Mouse (Mus musculus): ENCODE results near the gene Tfpt. TPM values are rescaled to one million over a fixed set of nuclear protein-coding genes. Genes with fewer than 3 reads are reported as not detected.
"Not testable (repeated sequence)": the region's sequence is repeated elsewhere in the genome, so short reads cannot be mapped to it uniquely, and the experiment has no call there.

The Tfpt gene
- total RNA-seq, 2 experiments from 2014 or later, result 4.6 to 15.4 TPM

GRCm38 (mm10) chr7:3580029-3580428 lies 49.7 kb downstream of the Tfpt start:
- no peak for ATAC-seq (replicated peaks; ENCODE audit: low FRiP score, poor library complexity, severe bottlenecking)

DNA sequence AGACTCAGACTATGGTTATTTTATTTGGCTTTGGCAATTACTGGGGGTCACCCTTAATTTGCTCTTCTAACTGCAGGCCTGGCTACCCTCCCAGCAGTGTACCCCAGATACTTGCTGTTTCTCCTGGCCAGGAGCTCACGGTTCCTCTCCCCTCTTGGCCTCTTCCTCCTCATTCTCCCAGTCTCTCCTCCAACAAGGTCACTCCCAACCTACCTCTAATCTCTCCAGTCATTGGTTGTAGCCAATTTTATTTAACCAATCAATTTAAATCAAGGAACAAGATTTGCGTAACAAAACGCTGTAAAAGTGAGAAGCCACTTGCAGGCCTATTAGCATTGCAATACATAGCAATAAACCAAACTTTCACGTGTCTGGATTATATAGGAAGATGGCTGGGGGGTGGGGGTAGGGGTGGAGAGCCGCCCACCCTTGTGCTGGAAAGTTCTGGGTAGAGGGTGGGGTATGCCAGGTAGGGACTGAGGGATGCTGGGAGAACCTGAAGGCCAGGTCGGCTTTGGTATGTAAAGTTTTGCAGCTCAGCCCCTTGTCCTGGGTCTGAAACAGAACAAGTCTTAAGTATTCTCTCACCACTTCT lies 50.7 kb downstream of the Tfpt start:
- no peak for ATAC-seq (replicated peaks; ENCODE audit: low FRiP score, poor library complexity, severe bottlenecking)

- ATAC-seq (replicated peaks; ENCODE audit: low FRiP score, poor library complexity, severe bottlenecking), result no peak
Observed at GRCm38 (mm10) chr7:3578196-3578595, 51.5 kb downstream of the Tfpt start.

GRCm38 (mm10) chr7:3576354-3577124 lies 53.2 kb downstream of the Tfpt start:
- ATAC-seq (replicated peaks; ENCODE audit: low FRiP score, poor library complexity, severe bottlenecking), result no peak

DNA sequence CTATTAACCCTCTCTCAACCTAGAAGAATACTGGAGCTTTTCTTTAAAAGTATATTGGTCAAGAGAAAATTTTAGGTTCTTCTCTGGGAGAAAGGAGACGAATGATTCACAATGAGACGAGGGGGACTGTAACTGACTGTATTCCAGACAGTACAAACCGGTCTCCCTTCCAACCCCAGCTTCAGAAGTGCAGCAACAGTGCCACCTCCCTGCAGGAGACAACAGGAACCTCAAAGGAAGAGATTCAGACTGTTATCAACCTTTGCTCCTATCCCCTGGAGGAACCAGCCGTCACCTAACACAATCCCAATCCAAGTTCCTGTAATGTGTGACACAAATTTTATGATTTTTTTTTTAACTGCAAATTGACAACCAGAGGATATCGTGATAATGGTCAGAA lies 55.5 kb downstream of the Tfpt start:
- ATAC-seq (replicated peaks; ENCODE audit: low FRiP score, poor library complexity, severe bottlenecking), result no peak

- ATAC-seq (replicated peaks; ENCODE audit: low FRiP score, poor library complexity, severe bottlenecking), result no peak
Observed at GRCm38 (mm10) chr7:3571847-3572246, 57.9 kb downstream of the Tfpt start.

- ATAC-seq (replicated peaks; ENCODE audit: low FRiP score, poor library complexity, severe bottlenecking), result not testable (repeated sequence)
Observed at GRCm38 (mm10) chr7:3570580-3570979, 59.1 kb downstream of the Tfpt start.

Other genes with a start within 250 kb of the Tfpt start
- not detected in 2 replicates for gene Cacng8, start 239.2 kb downstream of the Tfpt start, total RNA-seq (2015; ENCODE audit: low replicate concordance)
- gene Cacng8, start 239.2 kb downstream of the Tfpt start, total RNA-seq (2017; ENCODE audit: low replicate concordance), result not detected in 2 replicates
- not detected in 2 replicates for gene Cacng6, start 205.7 kb downstream of the Tfpt start, total RNA-seq (2015; ENCODE audit: low replicate concordance)
- gene Cacng6, start 205.7 kb downstream of the Tfpt start, total RNA-seq (2017; ENCODE audit: low replicate concordance), result not detected in 2 replicates
- gene Tarm1, start 127.3 kb downstream of the Tfpt start, total RNA-seq (2015; ENCODE audit: low replicate concordance), result 0.63 TPM in 1 of 2 replicates, not detected in the other
- gene Tarm1, start 127.3 kb downstream of the Tfpt start, total RNA-seq (2017; ENCODE audit: low replicate concordance), result 0.34 and 1.8 TPM in 2 replicates
- not detected in 2 replicates for gene Oscar, start 13.8 kb downstream of the Tfpt start, total RNA-seq (2015; ENCODE audit: low replicate concordance)
- not detected in 2 replicates for gene Oscar, start 13.8 kb downstream of the Tfpt start, total RNA-seq (2017; ENCODE audit: low replicate concordance)
- gene Ndufa3, start 12.6 kb downstream of the Tfpt start, total RNA-seq (2015; ENCODE audit: low replicate concordance), result 136 and 146 TPM in 2 replicates
- 46.0 and 54.0 TPM in 2 replicates for gene Ndufa3, start 12.6 kb downstream of the Tfpt start, total RNA-seq (2017; ENCODE audit: low replicate concordance)
- gene Prpf31, start 56 bp upstream of the Tfpt start, total RNA-seq (2015; ENCODE audit: low replicate concordance), result 8.8 and 10.4 TPM in 2 replicates
- gene Prpf31, start 56 bp upstream of the Tfpt start, total RNA-seq (2017; ENCODE audit: low replicate concordance), result 9.5 and 16.4 TPM in 2 replicates
- gene Cnot3, start 15.3 kb upstream of the Tfpt start, total RNA-seq (2015; ENCODE audit: low replicate concordance), result 80.9 and 94.9 TPM in 2 replicates
- gene Cnot3, start 15.3 kb upstream of the Tfpt start, total RNA-seq (2017; ENCODE audit: low replicate concordance), result 15.2 and 20.4 TPM in 2 replicates
- 1.5 and 5.0 TPM in 2 replicates for gene Leng1, start 35.9 kb upstream of the Tfpt start, total RNA-seq (2015; ENCODE audit: low replicate concordance)
- gene Leng1, start 35.9 kb upstream of the Tfpt start, total RNA-seq (2017; ENCODE audit: low replicate concordance), result 1.7 and 2.6 TPM in 2 replicates
- 0.63 TPM in 1 of 2 replicates, not detected in the other for gene Tmc4, start 47.6 kb upstream of the Tfpt start, total RNA-seq (2015; ENCODE audit: low replicate concordance)
- gene Tmc4, start 47.6 kb upstream of the Tfpt start, total RNA-seq (2017; ENCODE audit: low replicate concordance), result 2.1 and 3.6 TPM in 2 replicates
- gene Tsen34, start 62.9 kb upstream of the Tfpt start, total RNA-seq (2015; ENCODE audit: low replicate concordance), result 1.2 and 7.9 TPM in 2 replicates
- gene Tsen34, start 62.9 kb upstream of the Tfpt start, total RNA-seq (2017; ENCODE audit: low replicate concordance), result 1.3 and 3.2 TPM in 2 replicates
- gene Mboat7, start 63.6 kb upstream of the Tfpt start, total RNA-seq (2015; ENCODE audit: low replicate concordance), result 22.8 and 27.7 TPM in 2 replicates
- 6.1 and 8.4 TPM in 2 replicates for gene Mboat7, start 63.6 kb upstream of the Tfpt start, total RNA-seq (2017; ENCODE audit: low replicate concordance)
- gene Rps9, start 74.1 kb upstream of the Tfpt start, total RNA-seq (2015; ENCODE audit: low replicate concordance), result 418 and 419 TPM in 2 replicates
- gene Rps9, start 74.1 kb upstream of the Tfpt start, total RNA-seq (2017; ENCODE audit: low replicate concordance), result 230 and 442 TPM in 2 replicates
- gene Pirb, start 90.5 kb upstream of the Tfpt start, total RNA-seq (2015; ENCODE audit: low replicate concordance), result 44.4 and 48.7 TPM in 2 replicates
- gene Pirb, start 90.5 kb upstream of the Tfpt start, total RNA-seq (2017; ENCODE audit: low replicate concordance), result 10.7 and 16.3 TPM in 2 replicates
- gene Gm15448, start 195.8 kb upstream of the Tfpt start, total RNA-seq (2015; ENCODE audit: low replicate concordance), result 2.1 TPM in 1 of 2 replicates, not detected in the other
- 1.6 and 3.8 TPM in 2 replicates for gene Gm15448, start 195.8 kb upstream of the Tfpt start, total RNA-seq (2017; ENCODE audit: low replicate concordance)
- 11.3 and 12.5 TPM in 2 replicates for gene Pira2, start 215.1 kb upstream of the Tfpt start, total RNA-seq (2015; ENCODE audit: low replicate concordance)
- 7.4 and 7.9 TPM in 2 replicates for gene Pira2, start 215.1 kb upstream of the Tfpt start, total RNA-seq (2017; ENCODE audit: low replicate concordance)

All from erythroblast, adult 5-6 weeks (primary cell).